Mouse (Mus musculus) lung, postnatal 25 days (tissue): Measurements from ENCODE around the gene Mbtps2.

ENCODE experiments used
- DNase-seq: peaks from one replicate; pipeline ENCODE4 v3.0.0; 2022; ENCODE audit warnings: low spot score

The Mbtps2 gene

DNA sequence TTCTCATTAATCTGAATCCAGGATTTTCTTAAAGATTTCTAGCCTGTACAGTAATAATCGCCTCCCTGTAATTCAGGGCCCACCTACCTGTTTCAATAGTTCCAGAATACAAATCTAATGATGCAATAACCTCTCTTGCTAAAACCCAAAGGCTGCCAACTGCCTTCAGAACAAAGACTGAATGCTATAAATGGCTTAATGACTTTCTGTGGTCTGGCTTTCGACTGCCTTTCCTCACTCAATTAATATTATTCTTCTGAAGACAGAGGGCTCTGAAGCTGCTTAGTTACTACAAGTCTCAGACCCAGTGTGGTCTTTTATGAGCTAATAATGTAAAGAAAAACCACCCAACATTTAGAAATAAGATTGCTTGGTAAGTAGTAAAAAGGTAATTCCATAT is 96.6 kb downstream of the Mbtps2 start:
- DNase-seq, result no peak

- DNase-seq, result no peak
Measured at GRCm38 (mm10) chrX:157500004-157500403, 98.5 kb downstream of the Mbtps2 start.

DNA sequence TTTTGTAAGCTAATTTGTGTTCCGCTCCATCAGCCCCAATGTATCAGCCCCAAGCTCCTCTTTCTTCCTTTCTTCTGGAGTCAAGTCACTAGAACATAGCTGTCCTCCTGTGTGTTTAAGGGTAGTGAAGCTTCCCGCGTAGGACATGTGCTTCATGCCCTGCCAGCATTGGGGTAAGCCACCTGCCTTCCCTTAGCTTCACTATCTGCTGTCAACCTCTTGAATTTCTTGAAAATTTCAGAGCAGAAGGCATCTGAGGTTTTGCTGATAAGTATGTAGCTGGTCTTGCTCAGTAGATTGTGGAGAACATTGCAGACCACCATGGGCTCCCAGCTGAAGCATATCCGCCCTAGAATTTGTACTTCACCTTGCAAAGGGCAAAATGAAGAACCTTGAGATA is 105.4 kb downstream of the Mbtps2 start:
- DNase-seq, result no peak

DNA sequence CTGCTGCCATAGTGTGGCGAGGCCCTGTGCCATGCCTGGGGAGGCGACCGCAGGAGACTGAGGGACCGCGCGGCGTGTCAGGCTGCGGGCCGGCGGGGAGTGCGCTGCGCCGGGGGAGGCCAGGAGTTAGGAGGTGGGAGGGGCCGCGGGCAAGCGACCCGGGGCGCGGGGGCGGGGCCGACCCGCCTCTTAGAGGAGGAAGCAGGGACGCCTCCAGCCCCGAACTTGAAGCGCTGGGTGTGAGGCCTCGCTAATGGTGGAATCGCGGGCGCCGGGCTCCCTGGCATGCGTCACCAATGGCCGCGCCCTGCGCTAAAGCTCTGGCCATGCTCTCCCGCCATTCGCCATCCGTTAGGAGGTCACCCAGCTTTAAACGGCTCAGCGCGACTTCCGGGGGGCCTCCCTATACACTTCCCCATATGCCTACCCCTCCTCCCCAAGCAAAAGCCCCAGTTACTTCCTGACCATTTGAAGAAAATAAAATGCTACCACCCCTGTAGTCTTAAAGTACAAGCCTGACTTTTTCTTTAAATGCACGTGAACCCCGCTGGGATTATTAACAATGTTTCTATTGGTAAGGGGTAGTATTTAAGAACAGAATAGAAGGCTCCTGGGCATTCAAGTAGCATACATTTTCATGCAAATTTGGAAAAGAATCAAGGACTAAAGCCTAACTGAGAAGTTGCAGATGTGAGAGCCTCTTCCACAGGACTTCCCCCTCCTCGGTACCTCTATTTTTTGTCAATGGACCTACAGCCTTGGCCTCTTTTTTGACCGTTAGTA is 106.4 kb downstream of the Mbtps2 start, which contains the start of gene Sms:
Gene Sms (minus strand): TSS at position 344 of the 783 bp plus-strand sequence.
- peak; percentile 48 for DNase-seq

DNA sequence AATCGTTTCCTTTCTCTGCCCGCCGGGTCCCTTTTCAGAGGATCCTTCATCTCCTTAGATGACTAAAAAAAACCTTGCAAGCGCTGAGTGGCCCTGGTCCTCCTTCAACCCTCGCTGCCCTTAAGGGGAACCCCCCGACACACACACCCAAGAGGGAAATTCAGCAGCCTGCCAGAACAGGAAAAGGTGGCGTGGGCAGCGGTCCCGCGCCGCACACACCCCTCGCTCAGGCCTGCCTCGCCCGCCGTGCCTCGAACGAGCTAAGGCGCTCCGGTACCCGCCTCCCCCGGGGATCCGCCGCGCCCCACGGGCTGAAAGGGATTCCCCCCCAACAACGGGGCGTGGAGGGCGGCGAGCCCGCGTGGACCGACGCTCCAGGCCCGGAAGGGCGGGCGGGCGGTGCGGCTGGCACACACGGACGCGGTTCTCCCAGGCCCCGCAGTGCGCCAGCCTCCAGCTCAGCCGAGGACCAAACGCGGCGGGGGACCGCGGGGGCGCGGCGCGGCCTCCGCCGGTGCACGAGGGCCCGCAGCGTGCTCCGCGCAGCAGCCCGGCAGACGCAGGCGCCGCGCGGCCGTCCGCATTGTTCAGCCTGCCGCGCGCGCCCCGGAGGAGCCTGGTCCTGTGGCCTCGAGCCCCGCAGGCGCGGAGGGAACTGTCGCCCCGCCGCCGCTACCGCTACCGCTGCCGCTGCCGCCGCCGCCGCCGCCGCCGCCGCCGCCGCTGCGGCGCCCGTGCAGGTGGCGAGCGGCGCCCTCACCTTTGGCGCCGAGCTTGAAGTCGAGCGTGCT is 107.2 kb downstream of the Mbtps2 start:
- no peak for DNase-seq

DNA sequence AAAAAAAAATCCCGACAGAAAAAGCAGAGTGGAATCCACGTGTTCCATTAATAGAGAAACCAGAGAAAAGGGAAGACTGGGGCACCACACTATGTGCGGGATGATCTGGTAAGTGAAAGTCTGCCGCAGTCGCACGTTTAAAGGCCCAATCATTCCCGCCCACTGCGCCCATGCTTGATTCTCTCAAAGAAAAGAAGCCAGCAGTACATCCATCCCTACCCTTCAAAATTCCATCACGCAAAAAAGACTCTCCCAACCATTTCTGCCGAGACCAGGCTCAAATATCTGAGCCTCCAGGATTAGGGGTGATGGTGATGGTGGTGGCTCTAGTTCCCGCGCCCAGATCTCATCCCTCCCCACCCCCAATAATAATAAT is 107.8 kb downstream of the Mbtps2 start:
- DNase-seq, result no peak

- DNase-seq, result peak; percentile 14
Measured at GRCm38 (mm10) chrX:157489871-157490721, 108.4 kb downstream of the Mbtps2 start.

DNA sequence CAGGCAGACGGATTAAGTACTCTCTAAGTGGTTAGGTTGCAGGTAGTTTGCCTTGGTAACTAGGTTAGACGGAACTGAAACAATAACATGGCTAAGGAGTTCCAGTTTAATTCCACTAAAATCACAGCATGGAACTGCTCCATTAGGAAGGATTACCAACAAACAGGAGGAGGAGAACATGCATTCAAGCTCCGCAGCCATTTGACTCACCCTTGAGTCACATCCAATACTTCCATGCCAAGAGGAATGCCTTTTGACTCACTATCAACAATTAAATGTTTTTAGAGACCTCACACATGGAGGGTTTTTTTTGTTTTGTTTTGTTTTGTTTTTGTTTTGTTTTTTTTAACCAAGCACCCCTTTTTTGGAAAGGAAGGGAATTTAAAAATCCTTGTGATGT is 109.7 kb downstream of the Mbtps2 start:
- no peak for DNase-seq

DNA sequence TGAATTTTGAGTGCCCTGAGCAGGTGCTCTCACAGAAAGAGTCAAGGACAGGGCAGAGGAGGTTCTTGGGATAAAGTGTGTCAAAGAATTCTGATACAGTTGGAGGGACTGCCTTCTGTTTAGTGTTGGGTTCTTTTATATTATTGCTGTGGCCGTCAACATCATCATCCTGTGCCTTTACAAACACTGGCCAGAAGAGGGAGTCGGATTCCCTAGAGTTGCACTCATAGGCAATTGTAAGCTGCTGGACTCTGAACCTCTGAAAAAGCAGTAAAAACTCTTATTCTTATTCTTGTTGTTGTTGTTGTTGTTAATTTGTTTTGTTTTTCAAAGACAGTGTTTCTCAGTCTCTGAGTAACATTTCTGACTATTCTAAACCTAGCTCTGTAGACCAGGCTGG is 111.8 kb downstream of the Mbtps2 start:
- peak; percentile 39 for DNase-seq
